Mouse (Mus musculus): ENCODE data around the gene Dock2. TPM values are rescaled to one million over a fixed set of nuclear protein-coding genes. Genes with fewer than 3 reads are reported as not detected.

The Dock2 gene
- total and polyA plus RNA-seq, 2 experiments from 2014 or later = 0.33 to 3.1 TPM

GRCm38 (mm10) chr11:34348287-34348918, 435.3 kb downstream of the Dock2 start:
- TF ChIP-seq CTCF (IDR thresholded peaks at IDR 0.05; ENCODE audit: low read depth) (no peak), EP300 (IDR thresholded peaks at IDR 0.05; ENCODE audit: low read depth) (no peak)
- peaks cover 13% of the 10 kb centered on the region for H3K4me1 ChIP-seq (ENCODE audit: control insufficient read depth, insufficient read depth)
- H3K9me3 ChIP-seq (replicated peaks; ENCODE audit: control insufficient read depth, low read length) = no peaks in the 10 kb centered on the region
- no peak overlapping the region for H3K9ac ChIP-seq (replicated peaks; ENCODE audit: low read depth, low read length)
- DNase-seq (ENCODE audit: low spot score) (peak; percentile 69), ATAC-seq (ENCODE audit: insufficient read depth, low read depth) (peak; percentile 87)
- no peak overlapping the region for H3K4me2 ChIP-seq (ENCODE audit: low read depth, low read length)
- no peak overlapping the region for H3K4me3 ChIP-seq (ENCODE audit: low read depth, low read length)
- no peaks in the 10 kb centered on the region for H3K27me3 ChIP-seq (ENCODE audit: control insufficient read depth, insufficient read depth, low read length)
- no peak overlapping the region for H3K27ac ChIP-seq (ENCODE audit: low read depth)
- no peaks in the 10 kb centered on the region for H3K36me3 ChIP-seq (replicated peaks; ENCODE audit: control insufficient read depth, insufficient read depth, low read length)
- WGBS = 30% methylated on average over 4 of the region's 4 CpGs

DNA sequence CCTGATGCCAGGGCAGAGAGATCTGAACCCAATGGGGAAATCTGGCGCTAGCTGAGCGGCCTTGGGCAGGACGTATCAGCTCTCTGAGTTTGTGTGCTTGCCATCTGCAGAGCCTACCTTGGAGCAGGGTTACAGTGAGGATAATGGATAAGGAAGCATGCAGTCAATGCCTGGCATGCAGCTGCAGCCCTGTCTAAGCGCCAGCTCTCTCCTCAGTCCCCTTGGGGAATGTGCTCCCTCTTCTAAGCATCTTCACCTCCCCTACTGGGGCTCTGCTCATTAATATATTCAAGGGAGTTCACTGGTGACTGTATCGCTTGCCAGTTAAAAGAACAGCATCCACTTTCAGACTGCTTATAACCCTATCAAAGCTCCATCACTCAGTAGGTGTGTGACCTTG, 439.4 kb downstream of the Dock2 start:
- ATAC-seq (ENCODE audit: insufficient read depth, low read depth) (peak; percentile 39; the same call in 1 of the 2 replicates), DNase-seq (ENCODE audit: low spot score) (no peak)
- Histone ChIP-seq H3K36me3 (replicated peaks; ENCODE audit: control insufficient read depth, insufficient read depth, low read length) (no peaks in the 10 kb centered on the region), H3K4me3 (ENCODE audit: low read depth, low read length) (no peak overlapping the region), H3K4me2 (ENCODE audit: low read depth, low read length) (no peak overlapping the region), H3K27ac (ENCODE audit: low read depth) (no peak overlapping the region), H3K9me3 (replicated peaks; ENCODE audit: control insufficient read depth, low read length) (no peaks in the 10 kb centered on the region), H3K9ac (replicated peaks; ENCODE audit: low read depth, low read length) (no peak overlapping the region), H3K4me1 (ENCODE audit: control insufficient read depth, insufficient read depth) (peaks cover 13% of the 10 kb centered on the region), H3K27me3 (ENCODE audit: control insufficient read depth, insufficient read depth, low read length) (no peaks in the 10 kb centered on the region)
- 36% methylated on average over 5 of the region's 5 CpGs for WGBS
- no peak for TF ChIP-seq EP300 (IDR thresholded peaks at IDR 0.05; ENCODE audit: low read depth)

GRCm38 (mm10) chr11:34343742-34344307, 439.9 kb downstream of the Dock2 start:
- H3K27me3 ChIP-seq (ENCODE audit: control insufficient read depth, insufficient read depth, low read length) = no peaks in the 10 kb centered on the region
- H3K4me1 ChIP-seq (ENCODE audit: control insufficient read depth, insufficient read depth) = peaks cover 13% of the 10 kb centered on the region
- no peak overlapping the region for H3K27ac ChIP-seq (ENCODE audit: low read depth)
- H3K4me3 ChIP-seq (ENCODE audit: low read depth, low read length) = no peak overlapping the region
- WGBS = 19% methylated on average over 4 of the region's 4 CpGs
- H3K9me3 ChIP-seq (replicated peaks; ENCODE audit: control insufficient read depth, low read length) = no peaks in the 10 kb centered on the region
- no peak for TF ChIP-seq EP300 (IDR thresholded peaks at IDR 0.05; ENCODE audit: low read depth)
- no peak for TF ChIP-seq CTCF (IDR thresholded peaks at IDR 0.05; ENCODE audit: low read depth)
- DNase-seq (ENCODE audit: low spot score) = no peak
- H3K36me3 ChIP-seq (replicated peaks; ENCODE audit: control insufficient read depth, insufficient read depth, low read length) = no peaks in the 10 kb centered on the region
- no peak overlapping the region for H3K9ac ChIP-seq (replicated peaks; ENCODE audit: low read depth, low read length)
- no peak overlapping the region for H3K4me2 ChIP-seq (ENCODE audit: low read depth, low read length)
- peak; percentile 34; the same call in 1 of the 2 replicates for ATAC-seq (ENCODE audit: insufficient read depth, low read depth)

DNA sequence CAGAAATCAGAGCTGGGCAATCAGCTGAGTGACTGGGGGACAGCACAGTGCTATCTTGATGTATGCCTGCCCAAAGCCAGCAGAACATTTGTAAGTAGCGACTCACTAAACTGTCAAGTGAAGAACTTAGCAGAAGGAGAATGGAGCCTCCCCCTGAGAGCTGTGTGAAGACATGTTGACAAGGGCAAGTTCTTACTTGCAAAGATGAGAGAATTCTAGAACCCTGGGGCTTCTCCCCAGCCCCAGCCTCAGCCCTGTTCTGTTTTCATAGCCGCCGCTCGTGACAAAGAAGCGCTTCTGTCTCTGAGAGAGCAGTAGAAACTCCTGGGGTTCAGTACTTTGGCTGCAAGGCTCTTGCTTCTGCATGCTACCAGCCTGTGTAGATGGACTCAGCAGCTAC, 444.0 kb downstream of the Dock2 start:
- H3K27ac ChIP-seq (ENCODE audit: low read depth) = no peak overlapping the region

GRCm38 (mm10) chr11:34337907-34338306, 445.8 kb downstream of the Dock2 start:
- DNase-seq (ENCODE audit: low spot score) (no peak), ATAC-seq (ENCODE audit: insufficient read depth, low read depth) (no peak)
- TF ChIP-seq CTCF (IDR thresholded peaks at IDR 0.05; ENCODE audit: low read depth) = no peak
- no peak for TF ChIP-seq EP300 (IDR thresholded peaks at IDR 0.05; ENCODE audit: low read depth)
- H3K27me3 ChIP-seq (ENCODE audit: control insufficient read depth, insufficient read depth, low read length) = no peaks in the 10 kb centered on the region
- H3K36me3 ChIP-seq (replicated peaks; ENCODE audit: control insufficient read depth, insufficient read depth, low read length) = no peaks in the 10 kb centered on the region
- H3K4me2 ChIP-seq (ENCODE audit: low read depth, low read length) = no peak overlapping the region
- H3K9ac ChIP-seq (replicated peaks; ENCODE audit: low read depth, low read length) = no peak overlapping the region
- no peak overlapping the region for H3K4me3 ChIP-seq (ENCODE audit: low read depth, low read length)
- no peaks in the 10 kb centered on the region for H3K4me1 ChIP-seq (ENCODE audit: control insufficient read depth, insufficient read depth)
- no peaks in the 10 kb centered on the region for H3K9me3 ChIP-seq (replicated peaks; ENCODE audit: control insufficient read depth, low read length)
- no peak overlapping the region for H3K27ac ChIP-seq (ENCODE audit: low read depth)
- 56% methylated on average over 1 of the region's 1 CpGs for WGBS

More for the DNA sequence above, 444.0 kb downstream of the Dock2 start:
- 60% methylated on average over 5 of the region's 5 CpGs for WGBS
- ATAC-seq (ENCODE audit: insufficient read depth, low read depth) = no peak
- Histone ChIP-seq H3K36me3 (replicated peaks; ENCODE audit: control insufficient read depth, insufficient read depth, low read length) (no peaks in the 10 kb centered on the region), H3K4me3 (ENCODE audit: low read depth, low read length) (no peak overlapping the region), H3K9me3 (replicated peaks; ENCODE audit: control insufficient read depth, low read length) (no peaks in the 10 kb centered on the region), H3K9ac (replicated peaks; ENCODE audit: low read depth, low read length) (no peak overlapping the region), H3K4me1 (ENCODE audit: control insufficient read depth, insufficient read depth) (peaks cover 10% of the 10 kb centered on the region; the same call in 1 of the 2 replicates), H3K4me2 (ENCODE audit: low read depth, low read length) (no peak overlapping the region), H3K27me3 (ENCODE audit: control insufficient read depth, insufficient read depth, low read length) (no peaks in the 10 kb centered on the region)
- no peak for DNase-seq (ENCODE audit: low spot score)
- TF ChIP-seq CTCF (IDR thresholded peaks at IDR 0.05; ENCODE audit: low read depth) = no peak
- no peak for TF ChIP-seq EP300 (IDR thresholded peaks at IDR 0.05; ENCODE audit: low read depth)
